Mouse (Mus musculus): ENCODE data around the gene Hivep3. TPM values are rescaled to one million over a fixed set of nuclear protein-coding genes. Genes with fewer than 3 reads are reported as not detected.

Gene Hivep3
- polyA plus RNA-seq, 1 experiment from 2014 or later: 8.6 TPM

- Histone ChIP-seq H3K9ac (replicated peaks; ENCODE audit: low read depth, low read length) (no peak overlapping the region), H3K27me3 (ENCODE audit: control insufficient read depth, insufficient read depth, low read length) (no peaks in the 10 kb centered on the region), H3K36me3 (ENCODE audit: control insufficient read depth, insufficient read depth, low read length) (no peaks in the 10 kb centered on the region), H3K4me2 (replicated peaks; ENCODE audit: low read depth, low read length) (no peak overlapping the region), H3K4me1 (ENCODE audit: control insufficient read depth, insufficient read depth, low read length) (no peaks in the 10 kb centered on the region), H3K9me3 (ENCODE audit: control insufficient read depth, low read depth, low read length) (no peaks in the 10 kb centered on the region), H3K4me3 (ENCODE audit: low read depth, low read length) (no peak overlapping the region), H3K27ac (ENCODE audit: low read length) (no peak overlapping the region)
- WGBS: 59% methylated on average over 4 of the region's 4 CpGs
- ATAC-seq (ENCODE audit: insufficient number of reproducible peaks, insufficient read depth, low FRiP score, low read depth): no peak
These were observed 125.9 kb downstream of the Hivep3 start for GRCm38 (mm10) chr4:119859454-119859853.

GRCm38 (mm10) chr4:119861001-119861400 lies 127.4 kb downstream of the Hivep3 start:
- no peak overlapping the region for H3K4me2 ChIP-seq (replicated peaks; ENCODE audit: low read depth, low read length)
- H3K4me1 ChIP-seq (ENCODE audit: control insufficient read depth, insufficient read depth, low read length): no peaks in the 10 kb centered on the region
- no peak for ATAC-seq (ENCODE audit: insufficient number of reproducible peaks, insufficient read depth, low FRiP score, low read depth)
- H3K4me3 ChIP-seq (ENCODE audit: low read depth, low read length): no peak overlapping the region
- H3K9ac ChIP-seq (replicated peaks; ENCODE audit: low read depth, low read length): no peak overlapping the region
- H3K9me3 ChIP-seq (ENCODE audit: control insufficient read depth, low read depth, low read length): no peaks in the 10 kb centered on the region
- H3K27me3 ChIP-seq (ENCODE audit: control insufficient read depth, insufficient read depth, low read length): no peaks in the 10 kb centered on the region
- H3K27ac ChIP-seq (ENCODE audit: low read length): no peak overlapping the region
- 67% methylated on average over 4 of the region's 4 CpGs for WGBS
- no peaks in the 10 kb centered on the region for H3K36me3 ChIP-seq (ENCODE audit: control insufficient read depth, insufficient read depth, low read length)

GRCm38 (mm10) chr4:119865827-119866455 lies 132.4 kb downstream of the Hivep3 start:
- no peaks in the 10 kb centered on the region for H3K4me1 ChIP-seq (ENCODE audit: control insufficient read depth, insufficient read depth, low read length)
- 0 out of 2 replicates have a peak, but pooled peaks have one; percentile 28 for ATAC-seq (ENCODE audit: insufficient number of reproducible peaks, insufficient read depth, low FRiP score, low read depth)
- no peak overlapping the region for H3K4me3 ChIP-seq (ENCODE audit: low read depth, low read length)
- no peak overlapping the region for H3K4me2 ChIP-seq (replicated peaks; ENCODE audit: low read depth, low read length)
- H3K27me3 ChIP-seq (ENCODE audit: control insufficient read depth, insufficient read depth, low read length): no peaks in the 10 kb centered on the region
- no peaks in the 10 kb centered on the region for H3K9me3 ChIP-seq (ENCODE audit: control insufficient read depth, low read depth, low read length)
- H3K36me3 ChIP-seq (ENCODE audit: control insufficient read depth, insufficient read depth, low read length): no peaks in the 10 kb centered on the region
- 39% methylated on average over 3 of the region's 3 CpGs for WGBS
- H3K9ac ChIP-seq (replicated peaks; ENCODE audit: low read depth, low read length): no peak overlapping the region
- no peak overlapping the region for H3K27ac ChIP-seq (ENCODE audit: low read length)

GRCm38 (mm10) chr4:119867132-119867531 lies 133.5 kb downstream of the Hivep3 start:
- H3K4me3 ChIP-seq (ENCODE audit: low read depth, low read length): no peak overlapping the region
- H3K9ac ChIP-seq (replicated peaks; ENCODE audit: low read depth, low read length): no peak overlapping the region
- no peaks in the 10 kb centered on the region for H3K36me3 ChIP-seq (ENCODE audit: control insufficient read depth, insufficient read depth, low read length)
- no peak overlapping the region for H3K27ac ChIP-seq (ENCODE audit: low read length)
- ATAC-seq (ENCODE audit: insufficient number of reproducible peaks, insufficient read depth, low FRiP score, low read depth): no peak
- WGBS: 95% methylated on average over 3 of the region's 3 CpGs
- H3K27me3 ChIP-seq (ENCODE audit: control insufficient read depth, insufficient read depth, low read length): no peaks in the 10 kb centered on the region
- no peak overlapping the region for H3K4me2 ChIP-seq (replicated peaks; ENCODE audit: low read depth, low read length)
- H3K4me1 ChIP-seq (ENCODE audit: control insufficient read depth, insufficient read depth, low read length): no peaks in the 10 kb centered on the region
- H3K9me3 ChIP-seq (ENCODE audit: control insufficient read depth, low read depth, low read length): no peaks in the 10 kb centered on the region

GRCm38 (mm10) chr4:119870411-119870810 lies 136.8 kb downstream of the Hivep3 start:
- Histone ChIP-seq H3K4me3 (ENCODE audit: low read depth, low read length) (no peak overlapping the region), H3K4me2 (replicated peaks; ENCODE audit: low read depth, low read length) (no peak overlapping the region), H3K27ac (ENCODE audit: low read length) (no peak overlapping the region), H3K27me3 (ENCODE audit: control insufficient read depth, insufficient read depth, low read length) (no peaks in the 10 kb centered on the region), H3K4me1 (ENCODE audit: control insufficient read depth, insufficient read depth, low read length) (no peaks in the 10 kb centered on the region), H3K9ac (replicated peaks; ENCODE audit: low read depth, low read length) (no peak overlapping the region), H3K9me3 (ENCODE audit: control insufficient read depth, low read depth, low read length) (no peaks in the 10 kb centered on the region), H3K36me3 (ENCODE audit: control insufficient read depth, insufficient read depth, low read length) (no peaks in the 10 kb centered on the region)
- ATAC-seq (ENCODE audit: insufficient number of reproducible peaks, insufficient read depth, low FRiP score, low read depth): no peak
- 83% methylated on average over 6 of the region's 6 CpGs for WGBS

GRCm38 (mm10) chr4:119871441-119871840 lies 137.9 kb downstream of the Hivep3 start:
- ATAC-seq (ENCODE audit: insufficient number of reproducible peaks, insufficient read depth, low FRiP score, low read depth): no peak
- WGBS: 94% methylated on average over 2 of the region's 2 CpGs
- no peak overlapping the region for H3K27ac ChIP-seq (ENCODE audit: low read length)

GRCm38 (mm10) chr4:119871861-119872582 lies 138.4 kb downstream of the Hivep3 start:
- Histone ChIP-seq H3K4me1 (ENCODE audit: control insufficient read depth, insufficient read depth, low read length) (no peaks in the 10 kb centered on the region), H3K27ac (ENCODE audit: low read length) (no peak overlapping the region), H3K36me3 (ENCODE audit: control insufficient read depth, insufficient read depth, low read length) (no peaks in the 10 kb centered on the region), H3K9me3 (ENCODE audit: control insufficient read depth, low read depth, low read length) (no peaks in the 10 kb centered on the region), H3K27me3 (ENCODE audit: control insufficient read depth, insufficient read depth, low read length) (no peaks in the 10 kb centered on the region), H3K4me2 (replicated peaks; ENCODE audit: low read depth, low read length) (no peak overlapping the region), H3K9ac (replicated peaks; ENCODE audit: low read depth, low read length) (no peak overlapping the region), H3K4me3 (ENCODE audit: low read depth, low read length) (no peak overlapping the region)
- no peak for ATAC-seq (ENCODE audit: insufficient number of reproducible peaks, insufficient read depth, low FRiP score, low read depth)
- 84% methylated on average over 10 of the region's 10 CpGs for WGBS

More at GRCm38 (mm10) chr4:119871441-119871840, 137.9 kb downstream of the Hivep3 start:
- H3K36me3 ChIP-seq (ENCODE audit: control insufficient read depth, insufficient read depth, low read length): no peaks in the 10 kb centered on the region
- H3K9ac ChIP-seq (replicated peaks; ENCODE audit: low read depth, low read length): no peak overlapping the region
- H3K9me3 ChIP-seq (ENCODE audit: control insufficient read depth, low read depth, low read length): no peaks in the 10 kb centered on the region
- H3K4me3 ChIP-seq (ENCODE audit: low read depth, low read length): no peak overlapping the region
- no peak overlapping the region for H3K4me2 ChIP-seq (replicated peaks; ENCODE audit: low read depth, low read length)
- H3K27me3 ChIP-seq (ENCODE audit: control insufficient read depth, insufficient read depth, low read length): no peaks in the 10 kb centered on the region
- H3K4me1 ChIP-seq (ENCODE audit: control insufficient read depth, insufficient read depth, low read length): no peaks in the 10 kb centered on the region

GRCm38 (mm10) chr4:119873935-119874334 lies 140.4 kb downstream of the Hivep3 start:
- H3K9ac ChIP-seq (replicated peaks; ENCODE audit: low read depth, low read length): no peak overlapping the region
- no peak overlapping the region for H3K4me2 ChIP-seq (replicated peaks; ENCODE audit: low read depth, low read length)
- 70% methylated on average over 6 of the region's 6 CpGs for WGBS
- H3K4me1 ChIP-seq (ENCODE audit: control insufficient read depth, insufficient read depth, low read length): no peaks in the 10 kb centered on the region
- no peak for ATAC-seq (ENCODE audit: insufficient number of reproducible peaks, insufficient read depth, low FRiP score, low read depth)
- no peaks in the 10 kb centered on the region for H3K27me3 ChIP-seq (ENCODE audit: control insufficient read depth, insufficient read depth, low read length)
- H3K27ac ChIP-seq (ENCODE audit: low read length): no peak overlapping the region
- H3K36me3 ChIP-seq (ENCODE audit: control insufficient read depth, insufficient read depth, low read length): no peaks in the 10 kb centered on the region
- H3K9me3 ChIP-seq (ENCODE audit: control insufficient read depth, low read depth, low read length): no peaks in the 10 kb centered on the region
- H3K4me3 ChIP-seq (ENCODE audit: low read depth, low read length): no peak overlapping the region

All from stomach, embryonic 14.5 days (tissue).